Mouse (Mus musculus) R1 (cell line): ENCODE data around the gene Ice1.

Experiments
- DNase-seq: peaks from one replicate; pipeline ENCODE4 v3.0.0-alpha.2; 2018; ENCODE audit warnings: low read depth, low spot score

The Ice1 gene

DNA sequence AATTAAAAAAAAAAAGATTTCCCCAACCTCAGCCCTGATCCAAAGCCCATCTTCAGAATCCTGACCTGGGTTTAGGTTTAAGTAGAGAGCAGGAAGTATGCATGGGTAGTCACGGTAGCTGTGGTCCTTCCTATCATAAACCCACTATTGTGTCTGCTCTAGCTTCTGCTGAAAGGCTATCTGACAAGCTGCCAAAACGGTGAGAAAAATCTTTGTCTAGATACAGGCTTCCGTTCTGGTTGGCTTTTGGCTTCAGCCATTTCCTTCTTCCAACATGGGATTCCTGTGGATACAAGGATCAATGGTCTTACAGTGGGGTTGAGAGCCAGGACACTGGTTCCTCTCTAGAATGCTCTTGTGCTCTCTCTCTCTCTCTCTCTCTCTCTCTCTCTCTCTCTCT, 2.2 kb upstream of the Ice1 start:
- DNase-seq: no peak

GRCm38 (mm10) chr13:70637662-70638291, 343 bp upstream of the Ice1 start:
- DNase-seq: peak; percentile 98

DNA sequence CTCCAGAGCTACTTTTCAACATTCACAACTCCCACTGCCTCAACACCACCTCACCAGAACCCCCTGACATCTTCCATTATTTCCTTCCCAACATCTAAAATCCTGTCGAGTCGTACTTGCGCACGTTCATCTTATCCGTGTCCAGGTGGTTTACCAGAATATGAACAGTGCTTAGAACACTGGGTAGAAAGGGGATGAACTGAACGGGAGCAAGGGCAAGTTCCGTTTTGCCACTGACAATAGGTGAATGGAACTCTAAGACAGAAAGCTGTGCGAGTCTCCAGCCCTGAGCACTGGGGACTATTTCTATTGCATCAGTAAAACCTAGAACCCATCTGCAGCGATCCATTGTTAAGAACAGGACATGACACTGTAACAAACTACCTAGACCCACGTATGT, 728 bp downstream of the Ice1 start:
- peak; percentile 6 for DNase-seq

GRCm38 (mm10) chr13:70635591-70635990, 1.8 kb downstream of the Ice1 start:
- DNase-seq: peak; percentile 10

GRCm38 (mm10) chr13:70626416-70626815, 11.0 kb downstream of the Ice1 start:
- DNase-seq: peak; percentile 85

- DNase-seq: no peak
Observed at GRCm38 (mm10) chr13:70625665-70626064, 11.8 kb downstream of the Ice1 start.

GRCm38 (mm10) chr13:70624445-70624844, 13.0 kb downstream of the Ice1 start:
- no peak for DNase-seq

- no peak for DNase-seq
Observed at GRCm38 (mm10) chr13:70622461-70623057, 14.9 kb downstream of the Ice1 start.

GRCm38 (mm10) chr13:70621509-70621908, 15.9 kb downstream of the Ice1 start:
- DNase-seq: peak; percentile 86

GRCm38 (mm10) chr13:70612837-70613236, 24.6 kb downstream of the Ice1 start:
- DNase-seq: no peak

DNA sequence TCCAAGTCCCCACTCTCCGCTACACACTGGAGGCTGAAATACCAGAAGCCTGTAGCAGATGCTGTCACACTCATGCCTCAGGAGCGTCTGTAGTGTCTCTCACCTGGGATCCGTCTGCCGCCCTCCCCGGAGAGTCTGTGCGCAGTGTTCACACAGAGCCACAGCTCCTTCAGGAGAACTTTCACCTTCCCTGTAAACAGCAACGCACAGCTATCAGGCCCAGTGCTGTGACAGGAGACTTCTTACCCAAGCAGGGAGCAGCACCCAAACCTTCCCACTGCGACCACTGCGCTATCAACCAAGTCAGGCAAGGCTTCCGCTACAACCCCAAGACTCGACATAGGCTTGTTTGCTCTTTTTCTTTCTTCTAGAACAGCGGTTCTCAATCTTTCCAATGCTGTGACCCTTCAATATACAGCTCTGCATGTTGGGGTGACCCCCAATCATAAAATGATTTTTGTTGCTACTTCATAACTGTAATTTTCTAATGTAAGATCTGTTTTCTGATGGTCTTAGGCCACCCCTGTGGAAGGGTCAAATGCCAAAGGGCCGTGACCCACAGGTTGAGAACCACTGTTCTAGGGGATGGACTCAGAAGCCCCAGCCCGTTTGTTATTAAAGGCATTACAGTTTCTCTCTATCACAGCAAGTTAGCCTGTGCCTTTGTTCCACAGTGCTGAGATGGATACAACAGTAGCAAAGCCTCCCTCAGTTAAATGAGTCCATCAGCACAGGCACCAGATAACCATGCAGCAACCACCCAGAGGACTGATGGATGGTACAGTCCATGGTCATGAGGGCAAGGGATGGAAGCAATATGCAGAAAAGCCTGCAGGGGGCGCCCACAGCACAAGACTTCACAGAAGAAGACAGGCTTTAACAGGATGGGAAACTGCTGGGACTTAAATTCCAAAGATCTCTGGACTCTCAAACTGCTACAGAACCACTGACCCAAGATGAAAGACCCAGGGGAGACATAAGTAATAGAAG, 26.7 kb downstream of the Ice1 start:
- DNase-seq: peak; percentile 79

DNA sequence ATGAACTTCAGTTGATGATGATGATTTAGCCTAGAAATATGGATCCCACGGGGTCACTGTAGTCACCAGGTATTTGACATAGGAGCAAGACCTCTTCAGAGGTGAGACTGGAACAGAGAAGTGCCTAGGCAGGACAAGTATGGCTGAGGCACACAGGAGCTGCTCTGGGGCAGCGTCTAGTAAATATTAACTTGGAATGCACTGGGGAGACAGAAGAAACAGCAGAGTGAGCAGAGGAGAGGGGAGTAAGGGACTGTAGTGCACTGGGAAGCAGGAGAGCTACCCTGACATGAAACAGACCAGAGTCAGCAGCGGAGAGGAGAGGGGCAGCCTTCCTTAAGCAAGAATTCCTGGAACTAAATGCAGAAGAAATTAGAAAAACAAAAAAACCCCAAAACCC, 27.8 kb downstream of the Ice1 start:
- DNase-seq: no peak

DNA sequence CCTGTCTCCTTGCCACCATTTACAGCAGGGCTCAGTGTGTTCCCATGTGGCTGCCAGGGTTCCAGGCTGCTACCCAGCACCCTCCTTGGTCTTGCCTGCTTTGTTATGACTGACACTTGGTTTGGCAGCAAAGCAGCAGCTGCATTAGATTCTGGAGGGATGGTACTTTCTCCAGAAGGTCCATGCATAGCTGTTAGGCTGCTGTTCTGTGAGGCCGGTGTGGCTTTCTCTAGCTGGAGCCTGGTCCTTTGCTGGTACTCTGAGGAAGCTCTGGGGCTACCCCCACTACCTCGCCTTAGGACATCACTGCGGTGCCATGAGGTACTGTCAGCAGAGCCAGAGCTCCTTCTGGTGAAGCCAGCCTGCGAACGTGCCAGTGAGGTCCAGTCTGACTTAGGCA, 32.1 kb downstream of the Ice1 start:
- DNase-seq: no peak

- peak; percentile 34 for DNase-seq
Observed at GRCm38 (mm10) chr13:70604723-70605122, 32.7 kb downstream of the Ice1 start.

DNA sequence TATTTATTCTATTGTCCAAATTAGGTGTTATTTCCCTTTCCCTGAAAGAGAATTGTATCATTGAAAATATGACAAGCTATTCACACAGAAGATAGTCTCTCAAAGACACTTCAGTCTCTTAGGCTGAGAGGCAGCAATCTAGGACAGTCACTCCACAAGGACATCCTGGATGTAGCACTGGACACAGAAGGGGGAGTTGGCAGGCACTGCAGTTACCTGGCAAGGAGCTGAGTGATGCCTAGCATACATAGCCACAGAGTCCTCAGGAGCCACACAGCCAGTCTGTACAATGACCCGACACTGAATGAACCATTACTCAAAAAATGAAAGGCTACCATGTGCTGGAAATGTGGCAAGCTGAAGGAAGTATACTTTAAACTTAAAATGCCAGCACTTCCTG, 35.9 kb downstream of the Ice1 start:
- no peak for DNase-seq

- DNase-seq: no peak
Observed at GRCm38 (mm10) chr13:70599964-70600619, 37.3 kb downstream of the Ice1 start.

DNA sequence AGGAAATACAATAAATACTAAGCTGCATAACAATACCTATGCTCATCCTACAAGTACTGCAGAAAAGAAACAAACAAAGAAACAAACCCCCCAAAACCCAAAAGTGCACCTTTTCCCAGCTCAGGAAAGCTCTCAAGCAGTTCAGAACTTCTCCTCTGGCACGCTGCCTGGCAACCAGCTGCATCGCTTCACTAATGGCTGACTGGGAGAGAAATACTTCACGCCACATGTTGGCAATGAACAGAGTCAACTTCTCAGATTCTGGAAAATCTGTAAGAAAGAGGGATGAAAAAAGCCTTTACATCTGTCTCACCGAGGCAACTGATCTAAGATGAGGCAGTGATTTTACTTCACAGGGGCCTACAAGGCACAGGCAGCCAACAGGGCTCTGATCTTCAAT, 38.5 kb downstream of the Ice1 start:
- no peak for DNase-seq

- DNase-seq: no peak
Observed at GRCm38 (mm10) chr13:70596901-70597300, 40.5 kb downstream of the Ice1 start.

- no peak for DNase-seq
Observed at GRCm38 (mm10) chr13:70590248-70590762, 47.1 kb downstream of the Ice1 start.

GRCm38 (mm10) chr13:70586969-70587368, 50.5 kb downstream of the Ice1 start:
- peak; percentile 64 for DNase-seq

DNA sequence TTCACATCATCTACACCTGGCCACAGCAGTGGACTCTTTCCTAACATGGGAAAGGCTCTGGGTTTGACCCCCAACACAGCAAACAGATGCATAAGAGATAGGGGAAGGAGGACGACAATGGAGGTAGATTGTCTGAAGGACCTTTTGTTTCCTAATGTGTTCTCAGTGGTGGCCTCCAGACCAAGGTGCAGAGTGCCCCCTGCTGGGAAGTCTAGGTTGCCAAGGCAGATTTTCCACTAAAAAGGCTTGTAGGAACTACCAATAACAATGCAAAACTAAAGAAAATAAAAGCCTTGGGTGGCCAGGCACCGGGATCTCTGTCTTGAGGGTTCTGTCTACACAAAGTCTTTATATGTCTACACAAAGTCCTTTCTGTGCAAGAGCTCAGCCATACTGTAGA, 54.9 kb downstream of the Ice1 start:
- DNase-seq: peak; percentile 20

- DNase-seq: no peak
Observed at GRCm38 (mm10) chr13:70581509-70581908, 55.9 kb downstream of the Ice1 start.
